Mouse (Mus musculus): ENCODE results near the gene Olfr1028. TPM values are rescaled to one million over a fixed set of nuclear protein-coding genes. Genes with fewer than 3 reads are reported as not detected.

Gene Olfr1028
- not detected for polyA plus RNA-seq (2017; shearing (Covaris generic))

DNA sequence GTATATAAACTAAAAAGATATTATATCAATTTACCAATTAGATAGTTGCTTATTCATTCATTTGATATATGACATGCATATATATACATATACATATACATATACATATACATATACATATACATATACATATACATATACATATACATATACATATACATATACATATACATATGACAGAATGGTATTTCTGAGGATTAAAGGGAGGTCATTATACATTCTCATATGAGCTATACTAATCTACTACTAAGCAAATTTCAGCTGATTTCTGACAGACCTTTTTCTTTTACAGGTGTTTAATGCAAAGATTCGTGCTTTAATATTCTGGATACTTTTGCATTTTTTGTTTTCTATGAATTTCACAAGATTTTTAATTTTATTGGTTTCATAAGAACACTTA lies at the start of gene Olfr1028:
Olfr1028 (plus strand) TSS at position 301 of the 400 bp plus-strand sequence.
- no peak for ATAC-seq

DNA sequence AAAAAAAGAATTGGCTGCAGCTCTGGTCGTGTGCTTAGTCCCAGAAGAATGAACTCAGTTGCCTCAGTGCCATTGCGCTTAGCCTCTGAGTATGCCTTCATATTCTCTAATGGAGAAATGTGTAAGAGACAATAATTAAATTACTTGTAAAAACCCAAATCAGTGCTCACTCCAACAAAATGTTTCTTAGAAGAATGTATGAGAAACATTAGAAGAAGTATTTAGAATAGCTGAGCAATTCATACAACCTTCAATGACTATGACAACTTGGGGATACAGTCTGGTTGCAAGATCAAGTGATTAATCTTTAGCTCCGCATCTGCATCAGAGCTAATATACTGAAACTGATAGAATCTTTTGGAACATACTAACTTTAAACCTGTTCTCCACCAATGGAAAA lies 45.3 kb upstream of the Olfr1028 start, which contains the start of gene Olfr1024:
Olfr1024 (minus strand) TSS at position 101 of the 400 bp plus-strand sequence.
- ATAC-seq, result no peak

DNA sequence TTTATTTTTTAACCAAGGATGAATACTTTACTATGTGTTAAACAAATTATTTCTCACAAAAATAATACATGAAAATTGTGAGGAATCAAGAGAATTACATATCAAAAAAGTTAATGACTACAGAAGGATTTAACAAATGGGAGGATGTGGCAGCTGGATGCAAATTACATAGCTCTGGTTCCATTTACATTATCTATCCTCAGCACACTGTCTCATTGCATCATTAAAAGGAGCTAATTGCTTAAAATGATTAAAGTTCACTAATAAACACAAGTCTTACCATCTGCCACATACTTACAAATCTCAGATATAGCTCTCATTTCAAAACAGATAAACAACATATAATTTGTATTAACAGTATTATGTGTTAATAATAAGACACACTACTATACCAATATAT lies 37.0 kb upstream of the Olfr1028 start:
- ATAC-seq, result no peak

DNA sequence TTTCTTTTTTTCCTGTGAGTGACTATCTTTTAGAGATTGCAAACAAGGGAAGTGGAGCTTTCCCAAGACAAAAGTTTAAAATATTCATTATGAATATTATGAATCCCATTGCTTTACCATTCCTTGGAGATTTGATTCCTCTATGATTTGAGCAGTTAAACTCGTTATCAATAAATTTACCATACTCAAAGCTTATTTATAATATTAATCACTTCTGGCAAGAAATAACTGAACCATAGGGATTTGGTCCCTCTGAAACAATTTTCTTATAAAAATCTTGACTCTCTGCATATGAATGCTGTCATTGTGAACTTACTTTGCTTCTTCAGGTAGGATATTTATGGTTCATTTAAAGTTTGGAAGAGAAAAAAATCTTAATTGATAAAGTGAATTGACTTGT lies 35.3 kb upstream of the Olfr1028 start, which contains the start of gene Olfr1025-ps1:
Olfr1025-ps1 (plus strand) TSS at position 301 of the 400 bp plus-strand sequence.
- ATAC-seq, result no peak

DNA sequence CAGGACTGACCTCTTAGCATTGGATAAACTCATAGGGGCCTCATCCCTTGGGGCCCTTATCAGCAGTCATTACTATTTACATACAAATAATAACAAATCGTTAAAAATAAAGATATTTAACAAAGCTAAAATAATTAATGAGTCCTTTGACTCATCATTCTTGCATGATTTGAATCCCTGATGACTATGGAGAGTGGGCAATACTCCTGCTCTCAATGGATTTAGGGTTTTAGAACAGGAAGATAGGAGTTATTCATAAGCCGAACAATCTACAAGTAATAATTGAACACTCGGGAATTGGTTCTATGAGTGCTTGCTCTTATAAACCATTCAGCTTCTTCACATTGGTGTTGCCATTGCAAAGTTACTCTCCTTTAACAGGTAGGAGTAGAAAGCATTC lies 29.0 kb upstream of the Olfr1028 start, which contains the start of gene Olfr1026:
Olfr1026 (plus strand) TSS at position 301 of the 400 bp plus-strand sequence.
- ATAC-seq, result no peak

DNA sequence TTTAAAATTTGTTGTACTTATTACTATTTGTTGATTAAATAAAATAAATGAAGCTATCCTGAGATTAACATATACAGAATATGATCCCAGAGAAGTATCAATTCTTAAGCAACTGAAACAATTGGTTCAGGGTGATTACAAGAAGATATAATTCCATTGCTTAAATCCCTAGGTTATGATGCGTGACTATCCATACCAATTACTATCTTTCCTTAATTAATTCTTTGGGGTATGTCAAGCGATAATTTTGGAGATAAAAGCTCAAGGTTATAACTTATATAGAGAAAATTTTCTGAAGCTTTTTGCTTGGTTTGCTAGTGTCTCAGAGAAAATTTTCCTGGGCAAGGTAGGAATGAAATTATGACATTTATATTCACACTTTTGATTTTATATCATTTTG lies 23.4 kb downstream of the Olfr1028 start, which contains the start of gene Olfr1029:
Olfr1029 (plus strand) TSS at position 301 of the 400 bp plus-strand sequence.
- no peak for ATAC-seq

DNA sequence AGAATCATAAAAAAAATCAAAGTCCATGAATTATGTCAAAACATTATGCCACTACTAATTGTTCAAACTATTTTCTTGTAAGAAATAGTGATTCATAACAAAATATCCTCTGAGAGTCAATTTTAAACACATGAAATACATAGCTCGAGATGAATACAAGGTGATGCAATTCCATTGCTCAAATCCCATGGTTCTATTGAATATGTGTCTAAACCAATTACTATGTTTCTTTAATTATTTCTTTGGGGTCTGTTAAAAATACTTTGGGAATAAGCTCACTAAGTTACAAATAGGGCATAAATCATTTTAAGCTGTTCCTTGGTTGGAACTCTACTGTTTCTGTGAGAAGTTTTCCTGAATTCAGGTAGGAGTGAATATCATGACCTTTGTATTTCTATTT lies 28.7 kb downstream of the Olfr1028 start, which contains the start of gene Olfr1030:
Olfr1030 (plus strand) TSS at position 301 of the 400 bp plus-strand sequence.
- no peak for ATAC-seq

DNA sequence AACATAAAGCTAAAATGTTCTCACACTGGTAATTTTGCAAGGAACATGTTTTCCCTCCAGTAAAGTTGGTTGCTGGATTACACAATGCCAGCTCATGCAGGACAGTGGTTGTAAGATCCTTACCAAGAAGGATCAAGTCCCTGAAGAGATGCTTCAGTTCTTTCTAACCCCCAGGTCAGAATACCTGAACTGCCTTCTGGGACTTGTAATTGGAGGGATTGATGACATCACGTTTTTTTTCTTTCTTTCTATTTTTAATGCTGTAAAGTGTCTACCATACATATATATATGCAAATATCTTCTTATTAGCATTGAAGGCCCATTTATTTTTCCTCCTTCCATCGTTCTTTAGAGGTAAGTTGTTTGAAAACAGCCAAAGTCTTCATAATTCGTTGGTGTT lies 39.8 kb downstream of the Olfr1028 start, which contains the start of gene Olfr1031:
Olfr1031 (plus strand) TSS at position 301 of the 400 bp plus-strand sequence.
- ATAC-seq, result no peak

Other genes starting within 250 kb of the Olfr1028 start
- gene Olfr1009, start 235.0 kb upstream of the Olfr1028 start, polyA plus RNA-seq (2017; shearing (Covaris generic)), result not detected
- gene Olfr1012, start 187.7 kb upstream of the Olfr1028 start, polyA plus RNA-seq (2017; shearing (Covaris generic)), result not detected
- not detected for gene Olfr1013, start 183.3 kb upstream of the Olfr1028 start, polyA plus RNA-seq (2017; shearing (Covaris generic))
- gene Olfr1014, start 177.7 kb upstream of the Olfr1028 start, polyA plus RNA-seq (2017; shearing (Covaris generic)), result not detected
- under 1 TPM in 1 of 2 experiments, not detected in 1; 0.13 TPM for gene Olfr1015, start 168.4 kb upstream of the Olfr1028 start, polyA plus RNA-seq (2017; shearing (Covaris generic))
- gene Olfr1016, start 147.9 kb upstream of the Olfr1028 start, polyA plus RNA-seq (2017; shearing (Covaris generic)), result not detected
- not detected for gene Olfr1018, start 132.0 kb upstream of the Olfr1028 start, polyA plus RNA-seq (2017; shearing (Covaris generic))
- gene Olfr1019, start 105.0 kb upstream of the Olfr1028 start, polyA plus RNA-seq (2017; shearing (Covaris generic)), result not detected
- not detected for gene Olfr1020, start 103.4 kb upstream of the Olfr1028 start, polyA plus RNA-seq (2017; shearing (Covaris generic))
- gene Olfr1022, start 81.8 kb upstream of the Olfr1028 start, polyA plus RNA-seq (2017; shearing (Covaris generic)), result not detected
- not detected for gene Olfr1023, start 64.8 kb upstream of the Olfr1028 start, polyA plus RNA-seq (2017; shearing (Covaris generic))
- not detected for gene Olfr1024, start 45.4 kb upstream of the Olfr1028 start, polyA plus RNA-seq (2017; shearing (Covaris generic))
- gene Olfr1025-ps1, start 35.2 kb upstream of the Olfr1028 start, polyA plus RNA-seq (2017; shearing (Covaris generic)), result not detected
- not detected for gene Olfr1026, start 28.9 kb upstream of the Olfr1028 start, polyA plus RNA-seq (2017; shearing (Covaris generic))
- not detected for gene Olfr1029, start 23.5 kb downstream of the Olfr1028 start, polyA plus RNA-seq (2017; shearing (Covaris generic))
- gene Olfr1030, start 28.8 kb downstream of the Olfr1028 start, polyA plus RNA-seq (2017; shearing (Covaris generic)), result not detected
- gene Olfr1031, start 39.9 kb downstream of the Olfr1028 start, polyA plus RNA-seq (2017; shearing (Covaris generic)), result not detected
- gene Olfr1032, start 55.1 kb downstream of the Olfr1028 start, polyA plus RNA-seq (2017; shearing (Covaris generic)), result not detected
- 1 to 10 TPM in 1 of 2 experiments, not detected in 1; 1.2 TPM for gene Olfr1033, start 70.2 kb downstream of the Olfr1028 start, polyA plus RNA-seq (2017; shearing (Covaris generic))
- not detected for gene Olfr1034, start 95.4 kb downstream of the Olfr1028 start, polyA plus RNA-seq (2017; shearing (Covaris generic))
- gene Olfr1036, start 123.6 kb downstream of the Olfr1028 start, polyA plus RNA-seq (2017; shearing (Covaris generic)), result not detected
- gene Olfr1037, start 136.9 kb downstream of the Olfr1028 start, polyA plus RNA-seq (2017; shearing (Covaris generic)), result not detected
- gene Olfr1039, start 185.5 kb downstream of the Olfr1028 start, polyA plus RNA-seq (2017; shearing (Covaris generic)), result not detected
- gene Olfr1040, start 196.3 kb downstream of the Olfr1028 start, polyA plus RNA-seq (2017; shearing (Covaris generic)), result not detected
- not detected for gene Olfr1042, start 211.4 kb downstream of the Olfr1028 start, polyA plus RNA-seq (2017; shearing (Covaris generic))
- not detected for gene Olfr1043, start 217.1 kb downstream of the Olfr1028 start, polyA plus RNA-seq (2017; shearing (Covaris generic))
- not detected for gene Olfr1044, start 227.4 kb downstream of the Olfr1028 start, polyA plus RNA-seq (2017; shearing (Covaris generic))
- not detected for gene Olfr52, start 235.2 kb downstream of the Olfr1028 start, polyA plus RNA-seq (2017; shearing (Covaris generic))

Data from activated CD4-positive, CD25-positive, alpha-beta regulatory T cell, adult 4 months (primary cell).